Mouse (Mus musculus): ENCODE data around the gene Rab3il1. TPM values are rescaled to one million over a fixed set of nuclear protein-coding genes. Genes with fewer than 3 reads are reported as not detected.

The Rab3il1 gene
- polyA plus RNA-seq, 1 experiment from 2014 or later: 30.6 TPM

DNA sequence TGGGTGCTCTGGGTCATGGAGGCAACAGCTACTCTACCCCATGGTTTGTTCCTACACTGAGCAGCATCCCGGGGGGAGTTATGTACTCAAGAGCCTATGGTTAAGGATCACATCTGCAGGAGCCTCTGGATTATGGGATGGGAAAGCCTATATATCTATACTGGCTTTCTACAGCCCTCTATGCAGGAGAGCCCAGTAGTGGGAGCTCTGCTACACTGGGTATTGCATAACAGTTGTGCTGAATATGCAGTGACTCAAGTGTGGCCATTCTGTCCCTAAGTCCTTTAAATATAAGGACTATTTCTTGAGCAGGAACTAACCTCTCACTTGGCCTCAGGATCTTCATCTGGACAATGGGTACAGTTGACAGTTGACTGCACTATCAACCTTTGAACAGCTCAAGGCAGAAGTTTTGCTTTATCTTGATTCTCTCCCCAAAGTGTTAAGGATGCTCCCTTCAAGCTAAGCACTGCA, 56.9 kb downstream of the Rab3il1 start:
- no peaks in the 10 kb centered on the region for H3K27me3 ChIP-seq (ENCODE audit: insufficient read depth, low read length)
- 83% methylated on average over 1 of the region's 1 CpGs for WGBS
- DNase-seq (ENCODE audit: low spot score) (no peak), ATAC-seq (replicated peaks; ENCODE audit: low FRiP score, low read depth) (no peak)
- H3K4me1 ChIP-seq (replicated peaks; ENCODE audit: insufficient read depth, low read length): peaks cover 3% of the 10 kb centered on the region; the same call in 1 of the 2 replicates
- no peak overlapping the region for H3K9ac ChIP-seq (ENCODE audit: low read depth, low read length)
- H3K36me3 ChIP-seq (ENCODE audit: insufficient read depth, low read length): 0 out of 2 replicates have a peak, but pooled peaks cover 5% of the 10 kb centered on the region
- H3K9me3 ChIP-seq (replicated peaks; ENCODE audit: low read length): no peaks in the 10 kb centered on the region
- no peak overlapping the region for H3K4me3 ChIP-seq (replicated peaks; ENCODE audit: low read depth, low read length)
- no peak for TF ChIP-seq CTCF (IDR thresholded peaks at IDR 0.05; ENCODE audit: low read depth)
- no peak overlapping the region for H3K4me2 ChIP-seq (ENCODE audit: low read length)
- peak overlapping the region; percentile 22; the same call in 1 of the 2 replicates for H3K27ac ChIP-seq

- Histone ChIP-seq H3K4me2 (ENCODE audit: low read length) (no peak overlapping the region), H3K27ac (no peak overlapping the region), H3K4me3 (replicated peaks; ENCODE audit: low read depth, low read length) (no peak overlapping the region), H3K36me3 (ENCODE audit: insufficient read depth, low read length) (0 out of 2 replicates have a peak, but pooled peaks cover 5% of the 10 kb centered on the region), H3K27me3 (ENCODE audit: insufficient read depth, low read length) (no peaks in the 10 kb centered on the region), H3K4me1 (replicated peaks; ENCODE audit: insufficient read depth, low read length) (peaks cover 3% of the 10 kb centered on the region; the same call in 1 of the 2 replicates), H3K9ac (ENCODE audit: low read depth, low read length) (no peak overlapping the region), H3K9me3 (replicated peaks; ENCODE audit: low read length) (no peaks in the 10 kb centered on the region)
- ATAC-seq (replicated peaks; ENCODE audit: low FRiP score, low read depth) (no peak), DNase-seq (ENCODE audit: low spot score) (no peak)
- no peak for TF ChIP-seq CTCF (IDR thresholded peaks at IDR 0.05; ENCODE audit: low read depth)
- 68% methylated on average over 9 of the region's 9 CpGs for WGBS
Measured at GRCm38 (mm10) chr19:10058876-10059427, 57.5 kb downstream of the Rab3il1 start.

GRCm38 (mm10) chr19:10059911-10060567, 58.6 kb downstream of the Rab3il1 start:
- Histone ChIP-seq H3K27me3 (ENCODE audit: insufficient read depth, low read length) (no peaks in the 10 kb centered on the region), H3K36me3 (ENCODE audit: insufficient read depth, low read length) (0 out of 2 replicates have a peak, but pooled peaks cover 12% of the 10 kb centered on the region), H3K9me3 (replicated peaks; ENCODE audit: low read length) (no peaks in the 10 kb centered on the region), H3K4me2 (ENCODE audit: low read length) (no peak overlapping the region), H3K4me3 (replicated peaks; ENCODE audit: low read depth, low read length) (no peak overlapping the region), H3K4me1 (replicated peaks; ENCODE audit: insufficient read depth, low read length) (peaks cover 3% of the 10 kb centered on the region; the same call in 1 of the 2 replicates), H3K9ac (ENCODE audit: low read depth, low read length) (no peak overlapping the region), H3K27ac (no peak overlapping the region)
- ATAC-seq (replicated peaks; ENCODE audit: low FRiP score, low read depth) (no peak), DNase-seq (ENCODE audit: low spot score) (peak; percentile 79)
- 53% methylated on average over 10 of the region's 10 CpGs for WGBS
- TF ChIP-seq CTCF (IDR thresholded peaks at IDR 0.05; ENCODE audit: low read depth): peak; percentile 90

GRCm38 (mm10) chr19:10060783-10061590, 59.5 kb downstream of the Rab3il1 start:
- Histone ChIP-seq H3K36me3 (ENCODE audit: insufficient read depth, low read length) (peaks cover 16% of the 10 kb centered on the region; the same call in 1 of the 2 replicates), H3K9ac (ENCODE audit: low read depth, low read length) (no peak overlapping the region), H3K4me3 (replicated peaks; ENCODE audit: low read depth, low read length) (no peak overlapping the region), H3K27me3 (ENCODE audit: insufficient read depth, low read length) (no peaks in the 10 kb centered on the region), H3K4me2 (ENCODE audit: low read length) (no peak overlapping the region), H3K9me3 (replicated peaks; ENCODE audit: low read length) (no peaks in the 10 kb centered on the region), H3K4me1 (replicated peaks; ENCODE audit: insufficient read depth, low read length) (peaks cover 3% of the 10 kb centered on the region; the same call in 1 of the 2 replicates), H3K27ac (no peak overlapping the region)
- TF ChIP-seq CTCF (IDR thresholded peaks at IDR 0.05; ENCODE audit: low read depth): no peak
- DNase-seq (ENCODE audit: low spot score): no peak
- ATAC-seq (replicated peaks; ENCODE audit: low FRiP score, low read depth): no peak
- 57% methylated on average over 8 of the region's 8 CpGs for WGBS

DNA sequence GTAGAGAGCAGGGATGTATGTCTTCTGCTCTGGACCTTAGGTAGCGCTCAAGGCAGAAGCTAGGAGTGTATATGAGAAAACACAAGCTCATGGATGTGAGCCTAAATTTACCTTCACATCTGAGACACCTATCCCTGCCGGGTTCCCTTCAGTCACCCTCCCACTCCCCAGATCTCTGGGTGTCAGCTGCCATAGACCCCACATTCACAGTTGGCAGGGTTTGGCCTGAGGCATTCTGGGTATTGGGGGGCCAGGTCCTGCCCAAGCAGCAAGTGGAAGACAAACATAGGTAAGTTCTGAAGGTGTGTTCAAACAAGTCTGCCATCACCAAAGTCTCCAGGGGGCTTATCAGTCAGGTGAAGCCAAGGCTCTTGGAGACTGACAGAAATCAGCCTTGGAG, 60.2 kb downstream of the Rab3il1 start:
- Histone ChIP-seq H3K9me3 (replicated peaks; ENCODE audit: low read length) (no peaks in the 10 kb centered on the region), H3K4me1 (replicated peaks; ENCODE audit: insufficient read depth, low read length) (peaks cover 3% of the 10 kb centered on the region; the same call in 1 of the 2 replicates), H3K4me3 (replicated peaks; ENCODE audit: low read depth, low read length) (no peak overlapping the region), H3K27me3 (ENCODE audit: insufficient read depth, low read length) (no peaks in the 10 kb centered on the region), H3K36me3 (ENCODE audit: insufficient read depth, low read length) (peaks cover 18% of the 10 kb centered on the region; the same call in 1 of the 2 replicates), H3K4me2 (ENCODE audit: low read length) (no peak overlapping the region), H3K27ac (no peak overlapping the region), H3K9ac (ENCODE audit: low read depth, low read length) (no peak overlapping the region)
- DNase-seq (ENCODE audit: low spot score) (no peak), ATAC-seq (replicated peaks; ENCODE audit: low FRiP score, low read depth) (no peak)
- WGBS: 95% methylated on average over 2 of the region's 2 CpGs
- no peak for TF ChIP-seq CTCF (IDR thresholded peaks at IDR 0.05; ENCODE audit: low read depth)

DNA sequence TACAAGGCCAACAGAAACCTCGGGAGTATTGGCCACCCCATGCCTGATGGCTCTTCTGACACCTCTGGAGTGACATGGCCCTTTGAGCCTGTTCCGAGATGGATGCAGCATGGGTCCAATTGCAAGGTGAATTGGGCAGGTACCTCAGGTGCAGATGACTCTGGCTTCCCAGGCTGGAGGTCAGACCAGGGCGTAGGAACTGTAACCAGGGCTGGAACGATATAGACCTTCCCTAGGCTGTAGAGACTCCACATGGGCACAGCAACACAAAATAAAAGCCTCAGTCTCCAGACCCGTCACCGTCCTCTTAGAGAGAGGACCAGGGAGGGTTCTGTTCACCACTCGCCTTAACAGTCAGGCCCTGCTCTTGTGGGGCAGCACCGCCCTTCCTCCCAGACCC, 60.8 kb downstream of the Rab3il1 start:
- no peak for ATAC-seq (replicated peaks; ENCODE audit: low FRiP score, low read depth)
- Histone ChIP-seq H3K4me3 (replicated peaks; ENCODE audit: low read depth, low read length) (no peak overlapping the region), H3K4me1 (replicated peaks; ENCODE audit: insufficient read depth, low read length) (no peaks in the 10 kb centered on the region; the same call in 1 of the 2 replicates), H3K9me3 (replicated peaks; ENCODE audit: low read length) (no peaks in the 10 kb centered on the region), H3K9ac (ENCODE audit: low read depth, low read length) (no peak overlapping the region), H3K27ac (no peak overlapping the region), H3K4me2 (ENCODE audit: low read length) (no peak overlapping the region), H3K36me3 (ENCODE audit: insufficient read depth, low read length) (peaks cover 18% of the 10 kb centered on the region; the same call in 1 of the 2 replicates), H3K27me3 (ENCODE audit: insufficient read depth, low read length) (no peaks in the 10 kb centered on the region)
- 84% methylated on average over 8 of the region's 8 CpGs for whole genome bisulfite sequencing
- no peak for DNase-seq (ENCODE audit: low spot score)
- TF ChIP-seq CTCF (IDR thresholded peaks at IDR 0.05; ENCODE audit: low read depth): no peak

Data from kidney, postnatal 0 days (tissue).